Mouse (Mus musculus): ENCODE results near the gene Cela2a. TPM values are rescaled to one million over a fixed set of nuclear protein-coding genes. Genes with fewer than 3 reads are reported as not detected.

Gene Cela2a
- polyA plus RNA-seq (2012; rRNA removed): 0.13 and 0.16 TPM in 2 replicates

GRCm38 (mm10) chr4:141826060-141826459 is at the start of gene Cela2a:
Cela2a (minus strand) TSS chr4:141826160.
- TF ChIP-seq CTCF (IDR thresholded peaks at IDR 0.05; ENCODE audit: borderline replicate concordance, insufficient read depth, low read depth, low read length): no peak
- no peak for TF ChIP-seq POLR2A (IDR thresholded peaks at IDR 0.05; ENCODE audit: borderline replicate concordance, insufficient read depth, low read length)
- no peak for DNase-seq
- Histone ChIP-seq H3K27me3 (ENCODE audit: control insufficient read depth, insufficient read depth, low read length) (no peaks in the 10 kb centered on the region), H3K4me1 (ENCODE audit: control insufficient read depth, insufficient read depth, low read length) (no peaks in the 10 kb centered on the region), H3K27ac (ENCODE audit: insufficient read depth, low read length) (no peak within 1 kb of the TSS), H3K4me3 (replicated peaks; ENCODE audit: insufficient read depth, low read depth, low read length) (no peak within 1 kb of the TSS)
- 64% methylated on average over 5 of the region's 5 CpGs for WGBS

GRCm38 (mm10) chr4:141875481-141876108 is 49.6 kb upstream of the Cela2a start:
- Histone ChIP-seq H3K27me3 (ENCODE audit: control insufficient read depth, insufficient read depth, low read length) (no peaks in the 10 kb centered on the region), H3K4me3 (replicated peaks; ENCODE audit: insufficient read depth, low read depth, low read length) (no peak overlapping the region), H3K4me1 (ENCODE audit: control insufficient read depth, insufficient read depth, low read length) (peaks cover 27% of the 10 kb centered on the region), H3K27ac (ENCODE audit: insufficient read depth, low read length) (no peak overlapping the region)
- TF ChIP-seq CTCF (IDR thresholded peaks at IDR 0.05; ENCODE audit: borderline replicate concordance, insufficient read depth, low read depth, low read length): no peak
- TF ChIP-seq POLR2A (IDR thresholded peaks at IDR 0.05; ENCODE audit: borderline replicate concordance, insufficient read depth, low read length): no peak
- DNase-seq: no peak
- WGBS: 41% methylated on average over 8 of the region's 8 CpGs

GRCm38 (mm10) chr4:141874601-141875460 is 48.9 kb upstream of the Cela2a start, which contains the start of gene Efhd2:
Efhd2 (minus strand) TSS chr4:141874920.
- Histone ChIP-seq H3K27ac (ENCODE audit: insufficient read depth, low read length) (peak within 1 kb of the TSS; percentile 17; the same call in 1 of the 2 replicates), H3K4me3 (replicated peaks; ENCODE audit: insufficient read depth, low read depth, low read length) (peak within 1 kb of the TSS; percentile 77), H3K27me3 (ENCODE audit: control insufficient read depth, insufficient read depth, low read length) (no peaks in the 10 kb centered on the region), H3K4me1 (ENCODE audit: control insufficient read depth, insufficient read depth, low read length) (peaks cover 33% of the 10 kb centered on the region)
- DNase-seq: peak; percentile 78 to 81
- WGBS: under 1% methylated on average over 73 of the region's 73 CpGs
- TF ChIP-seq CTCF (IDR thresholded peaks at IDR 0.05; ENCODE audit: borderline replicate concordance, insufficient read depth, low read depth, low read length) (no peak), POLR2A (IDR thresholded peaks at IDR 0.05; ENCODE audit: borderline replicate concordance, insufficient read depth, low read length) (peak; percentile 76)

GRCm38 (mm10) chr4:141874111-141874600 is 48.2 kb upstream of the Cela2a start:
- no peak overlapping the region for H3K27ac ChIP-seq (ENCODE audit: insufficient read depth, low read length)
- peaks cover 33% of the 10 kb centered on the region for H3K4me1 ChIP-seq (ENCODE audit: control insufficient read depth, insufficient read depth, low read length)
- TF ChIP-seq POLR2A (IDR thresholded peaks at IDR 0.05; ENCODE audit: borderline replicate concordance, insufficient read depth, low read length) (no peak), CTCF (IDR thresholded peaks at IDR 0.05; ENCODE audit: borderline replicate concordance, insufficient read depth, low read depth, low read length) (no peak)
- 2% methylated on average over 19 of the region's 19 CpGs for WGBS
- no peak for DNase-seq
- H3K4me3 ChIP-seq (replicated peaks; ENCODE audit: insufficient read depth, low read depth, low read length): peak overlapping the region; percentile 77
- H3K27me3 ChIP-seq (ENCODE audit: control insufficient read depth, insufficient read depth, low read length): no peaks in the 10 kb centered on the region

GRCm38 (mm10) chr4:141872977-141873376 is 47.0 kb upstream of the Cela2a start:
- peak overlapping the region; percentile 17 for H3K4me3 ChIP-seq (replicated peaks; ENCODE audit: insufficient read depth, low read depth, low read length)
- TF ChIP-seq CTCF (IDR thresholded peaks at IDR 0.05; ENCODE audit: borderline replicate concordance, insufficient read depth, low read depth, low read length): no peak
- TF ChIP-seq POLR2A (IDR thresholded peaks at IDR 0.05; ENCODE audit: borderline replicate concordance, insufficient read depth, low read length): no peak
- no peaks in the 10 kb centered on the region for H3K27me3 ChIP-seq (ENCODE audit: control insufficient read depth, insufficient read depth, low read length)
- DNase-seq: peak in 1 of 2 experiments; percentile 25
- H3K4me1 ChIP-seq (ENCODE audit: control insufficient read depth, insufficient read depth, low read length): peaks cover 33% of the 10 kb centered on the region
- no peak overlapping the region for H3K27ac ChIP-seq (ENCODE audit: insufficient read depth, low read length)
- WGBS: 67% methylated on average over 9 of the region's 9 CpGs

- H3K4me3 ChIP-seq (replicated peaks; ENCODE audit: insufficient read depth, low read depth, low read length): peak overlapping the region; percentile 22
- 8% methylated on average over 9 of the region's 9 CpGs for WGBS
- H3K27ac ChIP-seq (ENCODE audit: insufficient read depth, low read length): peak overlapping the region; percentile 14
- H3K27me3 ChIP-seq (ENCODE audit: control insufficient read depth, insufficient read depth, low read length): no peaks in the 10 kb centered on the region
- TF ChIP-seq POLR2A (IDR thresholded peaks at IDR 0.05; ENCODE audit: borderline replicate concordance, insufficient read depth, low read length): no peak
- no peak for TF ChIP-seq CTCF (IDR thresholded peaks at IDR 0.05; ENCODE audit: borderline replicate concordance, insufficient read depth, low read depth, low read length)
- H3K4me1 ChIP-seq (ENCODE audit: control insufficient read depth, insufficient read depth, low read length): peaks cover 41% of the 10 kb centered on the region
- peak; percentile 68 to 82 for DNase-seq
Observed at GRCm38 (mm10) chr4:141871909-141872308, 45.9 kb upstream of the Cela2a start.

GRCm38 (mm10) chr4:141871333-141871725 is 45.4 kb upstream of the Cela2a start:
- H3K27ac ChIP-seq (ENCODE audit: insufficient read depth, low read length): peak overlapping the region; percentile 14
- H3K4me1 ChIP-seq (ENCODE audit: control insufficient read depth, insufficient read depth, low read length): peaks cover 46% of the 10 kb centered on the region
- H3K4me3 ChIP-seq (replicated peaks; ENCODE audit: insufficient read depth, low read depth, low read length): peak overlapping the region; percentile 7
- peak in 1 of 2 experiments; percentile 23 for DNase-seq
- no peaks in the 10 kb centered on the region for H3K27me3 ChIP-seq (ENCODE audit: control insufficient read depth, insufficient read depth, low read length)
- no peak for TF ChIP-seq CTCF (IDR thresholded peaks at IDR 0.05; ENCODE audit: borderline replicate concordance, insufficient read depth, low read depth, low read length)
- no peak for TF ChIP-seq POLR2A (IDR thresholded peaks at IDR 0.05; ENCODE audit: borderline replicate concordance, insufficient read depth, low read length)
- WGBS: 68% methylated on average over 3 of the region's 3 CpGs

All from cerebellum, adult 2 months (tissue).